Mouse (Mus musculus) macrophage (primary cell): Measurements from ENCODE around the gene Clcnkb. TPM values are rescaled to one million over a fixed set of nuclear protein-coding genes. Genes with fewer than 3 reads are reported as not detected.

Experiments used
- H3K27ac ChIP-seq: fragments of 350-480 bp; formaldehyde crosslinking; 2 replicates; pipeline ENCODE4 v1.9.0; 2021
- H3K36me3 ChIP-seq: fragments of 350-480 bp; formaldehyde crosslinking; 2 replicates; pipeline ENCODE4 v1.9.0; 2021; ENCODE audit errors: inconsistent target
- H3K4me3 ChIP-seq: fragments of 350-480 bp; formaldehyde crosslinking; 2 replicates; pipeline ENCODE4 v1.9.0; 2021; ENCODE audit errors: inconsistent target
- H3K79me2 ChIP-seq: fragments of 350-480 bp; formaldehyde crosslinking; 2 replicates; pipeline ENCODE4 v1.9.0; 2021; ENCODE audit errors: inconsistent target
- whole genome bisulfite sequencing: methylation state at CpG from one replicate; pipeline ENCODE4 v1.1.7; 2026; ENCODE audit warnings: inconsistent platforms; ENCODE audit not compliant: missing documents; 5-methylcytosine and 5-hydroxymethylcytosine counted together
- polyA plus RNA-seq: library from polyadenylated mRNA; stranded (reverse); fragments of 250-400 nt; gene quantifications from 3 replicates; pipeline ENCODE4 v1.2.4, GENCODE M21; 2018; ENCODE audit warnings: inconsistent platforms

Clcnkb gene
- polyA plus RNA-seq, 1 experiment from 2014 or later: not detected

GRCm38 (mm10) chr4:141404518-141405313 lies 11.1 kb downstream of the Clcnkb start:
- H3K79me2 ChIP-seq: no peaks in the 10 kb centered on the region
- H3K27ac ChIP-seq: no peak overlapping the region
- H3K36me3 ChIP-seq: no peaks in the 10 kb centered on the region
- H3K4me3 ChIP-seq: no peak overlapping the region
- WGBS: 19% methylated on average over 15 of the region's 15 CpGs

GRCm38 (mm10) chr4:141400171-141400570 lies 15.6 kb downstream of the Clcnkb start:
- Histone ChIP-seq H3K79me2 (no peaks in the 10 kb centered on the region), H3K36me3 (no peaks in the 10 kb centered on the region), H3K4me3 (no peak overlapping the region), H3K27ac (no peak overlapping the region)
- 91% methylated on average over 15 of the region's 15 CpGs for WGBS

- no peaks in the 10 kb centered on the region for H3K36me3 ChIP-seq
- no peak within 1 kb of the TSS for H3K27ac ChIP-seq
- WGBS: 73% methylated on average over 12 of the region's 12 CpGs
- no peak within 1 kb of the TSS for H3K4me3 ChIP-seq
- no peaks in the 10 kb centered on the region for H3K79me2 ChIP-seq
Observed at GRCm38 (mm10) chr4:141398545-141398944, 17.3 kb downstream of the Clcnkb start, which contains the start of gene Clcnka. TSS of gene Clcnka (minus strand) at chr4:141398724.

GRCm38 (mm10) chr4:141397861-141398260 lies 18.0 kb downstream of the Clcnkb start:
- H3K36me3 ChIP-seq: no peaks in the 10 kb centered on the region
- H3K4me3 ChIP-seq: no peak overlapping the region
- no peak overlapping the region for H3K27ac ChIP-seq
- WGBS: 88% methylated on average over 12 of the region's 12 CpGs
- no peaks in the 10 kb centered on the region for H3K79me2 ChIP-seq

GRCm38 (mm10) chr4:141394751-141395150 lies 21.1 kb downstream of the Clcnkb start:
- WGBS: 58% methylated on average over 16 of the region's 16 CpGs
- Histone ChIP-seq H3K36me3 (no peaks in the 10 kb centered on the region), H3K4me3 (no peak overlapping the region), H3K79me2 (no peaks in the 10 kb centered on the region), H3K27ac (no peak overlapping the region)

- 85% methylated on average over 12 of the region's 12 CpGs for WGBS
- Histone ChIP-seq H3K27ac (no peak overlapping the region), H3K4me3 (no peak overlapping the region)
Observed at GRCm38 (mm10) chr4:141391293-141391692, 24.5 kb downstream of the Clcnkb start.

GRCm38 (mm10) chr4:141389366-141390150 lies 26.3 kb downstream of the Clcnkb start:
- Histone ChIP-seq H3K4me3 (no peak overlapping the region), H3K27ac (no peak overlapping the region), H3K79me2 (no peaks in the 10 kb centered on the region), H3K36me3 (no peaks in the 10 kb centered on the region)
- 90% methylated on average over 18 of the region's 18 CpGs for whole genome bisulfite sequencing

More at GRCm38 (mm10) chr4:141391293-141391692, 24.5 kb downstream of the Clcnkb start:
- no peaks in the 10 kb centered on the region for H3K79me2 ChIP-seq
- H3K36me3 ChIP-seq: no peaks in the 10 kb centered on the region

GRCm38 (mm10) chr4:141387933-141388332 lies 27.9 kb downstream of the Clcnkb start:
- Histone ChIP-seq H3K4me3 (no peak overlapping the region), H3K79me2 (no peaks in the 10 kb centered on the region), H3K36me3 (no peaks in the 10 kb centered on the region), H3K27ac (no peak overlapping the region)
- 77% methylated on average over 4 of the region's 5 CpGs for WGBS

- H3K79me2 ChIP-seq: no peaks in the 10 kb centered on the region
- H3K27ac ChIP-seq: no peak overlapping the region
- WGBS: 20% methylated on average over 5 of the region's 5 CpGs
- no peaks in the 10 kb centered on the region for H3K36me3 ChIP-seq
- H3K4me3 ChIP-seq: no peak overlapping the region
Observed at GRCm38 (mm10) chr4:141387093-141387784, 28.6 kb downstream of the Clcnkb start.

- 88% methylated on average over 7 of the region's 7 CpGs for WGBS
- Histone ChIP-seq H3K4me3 (no peak overlapping the region), H3K27ac (no peak overlapping the region), H3K36me3 (no peaks in the 10 kb centered on the region), H3K79me2 (no peaks in the 10 kb centered on the region)
Observed at GRCm38 (mm10) chr4:141386150-141386549, 29.7 kb downstream of the Clcnkb start.

- WGBS: under 1% methylated on average over 7 of the region's 7 CpGs
Observed at GRCm38 (mm10) chr4:141385275-141385674, 30.5 kb downstream of the Clcnkb start.

GRCm38 (mm10) chr4:141382406-141382805 lies 33.4 kb downstream of the Clcnkb start:
- Histone ChIP-seq H3K79me2 (no peaks in the 10 kb centered on the region), H3K36me3 (no peaks in the 10 kb centered on the region), H3K4me3 (no peak overlapping the region), H3K27ac (no peak overlapping the region)
- under 1% methylated on average over 23 of the region's 25 CpGs for WGBS

More at GRCm38 (mm10) chr4:141385275-141385674, 30.5 kb downstream of the Clcnkb start:
- Histone ChIP-seq H3K27ac (no peak overlapping the region), H3K36me3 (no peaks in the 10 kb centered on the region), H3K79me2 (no peaks in the 10 kb centered on the region), H3K4me3 (no peak overlapping the region)

GRCm38 (mm10) chr4:141379674-141380073 lies 36.1 kb downstream of the Clcnkb start:
- Histone ChIP-seq H3K36me3 (no peaks in the 10 kb centered on the region), H3K79me2 (no peaks in the 10 kb centered on the region), H3K27ac (no peak overlapping the region), H3K4me3 (no peak overlapping the region)
- 76% methylated on average over 8 of the region's 8 CpGs for WGBS

GRCm38 (mm10) chr4:141372426-141372825 lies 43.4 kb downstream of the Clcnkb start:
- H3K79me2 ChIP-seq: no peaks in the 10 kb centered on the region
- 90% methylated on average over 5 of the region's 5 CpGs for WGBS
- H3K4me3 ChIP-seq: no peak overlapping the region
- H3K36me3 ChIP-seq: no peaks in the 10 kb centered on the region
- no peak overlapping the region for H3K27ac ChIP-seq
